Mouse (Mus musculus) forebrain, embryonic 11.5 days (tissue): ENCODE results near the gene Mxd1. TPM values are rescaled to one million over a fixed set of nuclear protein-coding genes. Genes with fewer than 3 reads are reported as not detected.

Experiments
- ATAC-seq: fragments of 200-750 bp; cut with Nextera tagmentation; replicated peaks from 2 replicates; pipeline ENCODE4 v1.8.0; 2017; ENCODE audit warnings: moderate TSS enrichment; ENCODE audit not compliant: low FRiP score
- DNase-seq: peaks from one replicate; pipeline ENCODE4 v3.0.0-alpha.2; 2017; ENCODE audit warnings: low spot score
- H3K27ac ChIP-seq: fragments of 300-500 bp; sonication (generic); 2 replicates; pipeline ENCODE4 v1.5.1; 2014; ENCODE audit warnings: low read depth, low read length
- H3K27me3 ChIP-seq: fragments of 300-500 bp; sonication (generic); 2 replicates; pipeline ENCODE4 v1.6.1; 2014; ENCODE audit warnings: mild to moderate bottlenecking, low read length, mixed read lengths; ENCODE audit not compliant: control insufficient read depth, insufficient read depth
- H3K36me3 ChIP-seq: fragments of 300-500 bp; sonication (generic); 2 replicates; pipeline ENCODE4 v1.6.1; 2014; ENCODE audit warnings: mild to moderate bottlenecking, low read length, moderate library complexity, mixed read lengths; ENCODE audit not compliant: control insufficient read depth, insufficient read depth
- H3K4me1 ChIP-seq: fragments of 300-500 bp; sonication (generic); replicated peaks from 2 replicates; pipeline ENCODE4 v1.6.1; 2014; ENCODE audit warnings: low read length, mixed read lengths; ENCODE audit not compliant: control insufficient read depth, insufficient read depth
- H3K4me2 ChIP-seq: fragments of 300-500 bp; sonication (generic); 2 replicates; pipeline ENCODE4 v1.6.1; 2014; ENCODE audit warnings: low read depth, mild to moderate bottlenecking, low read length, moderate library complexity, mixed read lengths; ENCODE audit not compliant: severe bottlenecking
- H3K4me3 ChIP-seq: fragments of 300-500 bp; sonication (generic); 2 replicates; pipeline ENCODE4 v1.5.1; 2014; ENCODE audit warnings: low read depth, low read length
- H3K9ac ChIP-seq: fragments of 300-500 bp; sonication (generic); 2 replicates; pipeline ENCODE4 v1.6.1; 2014; ENCODE audit warnings: low read length
- H3K9me3 ChIP-seq: fragments of 300-500 bp; sonication (generic); 2 replicates; pipeline ENCODE4 v1.6.1; 2016; ENCODE audit warnings: low read length, mixed read lengths; ENCODE audit not compliant: control insufficient read depth
- WGBS: fragments of 180-500 bp; shearing (Covaris S2); extraction: QIAGEN DNeasy Blood & Tissue Kit; methylation state at CpG from one replicate; pipeline ENCODE4 v1.1.7; 2014; 5-methylcytosine and 5-hydroxymethylcytosine counted together
- polyA plus RNA-seq: library from polyadenylated mRNA; unstranded; fragments of >200 nt; fragmentation: Nextera tagmentation; extraction: Ambion mirVana; gene quantifications from 2 replicates; pipeline ENCODE4 v1.2.1, GENCODE M21; 2014

Gene Mxd1
- polyA plus RNA-seq, 1 experiment from 2014 or later, result 16.8 TPM

- Histone ChIP-seq H3K27ac (no peak overlapping the region), H3K4me1 (no peaks in the 10 kb centered on the region), H3K9ac (no peak overlapping the region), H3K4me2 (no peak overlapping the region), H3K4me3 (no peak overlapping the region), H3K27me3 (no peaks in the 10 kb centered on the region), H3K36me3 (no peaks in the 10 kb centered on the region), H3K9me3 (no peaks in the 10 kb centered on the region)
- 81% methylated on average over 3 of the region's 3 CpGs for WGBS
- DNase-seq, result no peak
- ATAC-seq, result no peak
Observed at GRCm38 (mm10) chr6:86630141-86630540, 38.8 kb downstream of the Mxd1 start.

GRCm38 (mm10) chr6:86627946-86628345, 41.0 kb downstream of the Mxd1 start, which contains the start of gene Asprv1:
Gene Asprv1 (plus strand): TSS chr6:86628164.
- WGBS, result 50% methylated on average over 10 of the region's 10 CpGs
- Histone ChIP-seq H3K27me3 (no peaks in the 10 kb centered on the region), H3K4me1 (no peaks in the 10 kb centered on the region), H3K36me3 (no peaks in the 10 kb centered on the region), H3K9ac (no peak within 1 kb of the TSS), H3K4me3 (no peak within 1 kb of the TSS), H3K9me3 (no peaks in the 10 kb centered on the region), H3K4me2 (no peak within 1 kb of the TSS), H3K27ac (no peak within 1 kb of the TSS)
- DNase-seq (no peak), ATAC-seq (no peak)

- WGBS, result 65% methylated on average over 18 of the region's 18 CpGs
Observed at GRCm38 (mm10) chr6:86624074-86625030, 44.6 kb downstream of the Mxd1 start.

GRCm38 (mm10) chr6:86623201-86623600, 45.8 kb downstream of the Mxd1 start:
- no peak overlapping the region for H3K4me3 ChIP-seq
- DNase-seq (no peak), ATAC-seq (no peak)
- no peak overlapping the region for H3K27ac ChIP-seq
- no peak overlapping the region for H3K4me2 ChIP-seq
- H3K9me3 ChIP-seq, result no peaks in the 10 kb centered on the region
- H3K36me3 ChIP-seq, result no peaks in the 10 kb centered on the region
- no peaks in the 10 kb centered on the region for H3K4me1 ChIP-seq
- H3K27me3 ChIP-seq, result no peaks in the 10 kb centered on the region
- WGBS, result 79% methylated on average over 4 of the region's 4 CpGs
- H3K9ac ChIP-seq, result no peak overlapping the region

More at GRCm38 (mm10) chr6:86624074-86625030, 44.6 kb downstream of the Mxd1 start:
- Histone ChIP-seq H3K4me1 (no peaks in the 10 kb centered on the region), H3K9me3 (no peaks in the 10 kb centered on the region), H3K4me2 (no peak overlapping the region), H3K9ac (no peak overlapping the region), H3K27ac (no peak overlapping the region), H3K36me3 (no peaks in the 10 kb centered on the region), H3K4me3 (no peak overlapping the region), H3K27me3 (no peaks in the 10 kb centered on the region)
- ATAC-seq (no peak), DNase-seq (no peak)

- Histone ChIP-seq H3K36me3 (no peaks in the 10 kb centered on the region), H3K4me2 (no peak overlapping the region), H3K4me3 (no peak overlapping the region), H3K4me1 (no peaks in the 10 kb centered on the region), H3K9me3 (no peaks in the 10 kb centered on the region), H3K27ac (no peak overlapping the region), H3K9ac (no peak overlapping the region), H3K27me3 (no peaks in the 10 kb centered on the region)
- DNase-seq (no peak), ATAC-seq (no peak)
- WGBS, result 91% methylated on average over 4 of the region's 4 CpGs
Observed at GRCm38 (mm10) chr6:86615301-86615700, 53.7 kb downstream of the Mxd1 start.

GRCm38 (mm10) chr6:86610714-86611113, 58.2 kb downstream of the Mxd1 start:
- no peaks in the 10 kb centered on the region for H3K9me3 ChIP-seq
- ATAC-seq, result no peak
- 66% methylated on average over 5 of the region's 5 CpGs for WGBS
- H3K36me3 ChIP-seq, result no peaks in the 10 kb centered on the region
- H3K27me3 ChIP-seq, result no peaks in the 10 kb centered on the region
- no peak for DNase-seq
- H3K27ac ChIP-seq, result no peak overlapping the region
- no peak overlapping the region for H3K4me3 ChIP-seq
- no peak overlapping the region for H3K9ac ChIP-seq
- no peak overlapping the region for H3K4me2 ChIP-seq
- no peaks in the 10 kb centered on the region for H3K4me1 ChIP-seq

- no peak for ATAC-seq
- Histone ChIP-seq H3K9ac (no peak overlapping the region), H3K9me3 (no peaks in the 10 kb centered on the region), H3K36me3 (no peaks in the 10 kb centered on the region), H3K4me1 (no peaks in the 10 kb centered on the region), H3K4me2 (no peak overlapping the region), H3K27ac (no peak overlapping the region), H3K4me3 (no peak overlapping the region), H3K27me3 (no peaks in the 10 kb centered on the region)
- 94% methylated on average over 6 of the region's 6 CpGs for WGBS
- no peak for DNase-seq
Observed at GRCm38 (mm10) chr6:86609235-86609634, 59.7 kb downstream of the Mxd1 start.

- Histone ChIP-seq H3K9ac (no peak overlapping the region), H3K4me2 (no peak overlapping the region), H3K36me3 (no peaks in the 10 kb centered on the region), H3K4me1 (no peaks in the 10 kb centered on the region), H3K9me3 (no peaks in the 10 kb centered on the region), H3K27ac (no peak overlapping the region), H3K27me3 (no peaks in the 10 kb centered on the region), H3K4me3 (no peak overlapping the region)
- 88% methylated on average over 6 of the region's 6 CpGs for WGBS
- ATAC-seq (no peak), DNase-seq (no peak)
Observed at GRCm38 (mm10) chr6:86607471-86607870, 61.5 kb downstream of the Mxd1 start.

- Histone ChIP-seq H3K4me1 (no peaks in the 10 kb centered on the region), H3K36me3 (no peaks in the 10 kb centered on the region), H3K27ac (no peak overlapping the region), H3K9ac (no peak overlapping the region), H3K9me3 (no peaks in the 10 kb centered on the region), H3K27me3 (no peaks in the 10 kb centered on the region), H3K4me2 (no peak overlapping the region), H3K4me3 (no peak overlapping the region)
- DNase-seq (no peak), ATAC-seq (no peak)
- WGBS, result 80% methylated on average over 4 of the region's 4 CpGs
Observed at GRCm38 (mm10) chr6:86606289-86606688, 62.7 kb downstream of the Mxd1 start.
